Mouse (Mus musculus) lung, postnatal 0 days (tissue): Measurements from ENCODE around the gene Thap3.

ENCODE experiments used
- CTCF ChIP-seq: IDR thresholded peaks from 2 replicates; pipeline ENCODE4 v1.5.1; 2016; ENCODE audit warnings: antibody characterized with exemption, mild to moderate bottlenecking
- EP300 ChIP-seq: IDR thresholded peaks from 2 replicates; pipeline ENCODE4 v1.6.1; 2016; ENCODE audit warnings: antibody characterized with exemption, mild to moderate bottlenecking, control low read depth

- TF ChIP-seq CTCF (no peak), EP300 (no peak)
Observed at GRCm38 (mm10) chr4:151960513-151960854, 28.3 kb downstream of the Thap3 start.
